Mouse (Mus musculus) ES-E14 (cell line): Measurements from ENCODE around the gene Ccp110. TPM values are rescaled to one million over a fixed set of nuclear protein-coding genes. Genes with fewer than 3 reads are reported as not detected.

Experiments
- DNase-seq: peaks from one replicate; pipeline ENCODE4 v3.0.0-alpha.2; 2013; ENCODE audit warnings: low read depth, low spot score
- H3K27ac ChIP-seq: 2 replicates; pipeline ENCODE4 v1.5.1; 2012; ENCODE audit warnings: low read depth, mild to moderate bottlenecking, low read length, moderate library complexity, mixed read lengths; ENCODE audit not compliant: poor library complexity, insufficient read depth, severe bottlenecking
- H3K36me3 ChIP-seq: 2 replicates; pipeline ENCODE4 v1.6.1; 2012; ENCODE audit warnings: mild to moderate bottlenecking, low read length, moderate library complexity, mixed read lengths; ENCODE audit not compliant: control insufficient read depth, poor library complexity, insufficient read depth, severe bottlenecking
- H3K4me1 ChIP-seq, 2 experiments: fragments of 150-350 bp in 1 of 2; sonication (generic) in 1 of 2; 2 replicates each; pipeline ENCODE4 v1.6.1; 2012; ENCODE audit warnings: low read length in 2 of 2, mild to moderate bottlenecking in 1 of 2, mixed read lengths in 1 of 2; ENCODE audit not compliant: control insufficient read depth in 2 of 2, insufficient read depth in 2 of 2, poor library complexity in 1 of 2
- H3K4me3 ChIP-seq, 2 experiments: fragments of 150-350 bp in 1 of 2; sonication (generic) in 1 of 2; 2 replicates each; pipeline ENCODE4 v1.5.1; 2012; ENCODE audit warnings: low read length in 2 of 2, low read depth in 1 of 2, mild to moderate bottlenecking in 1 of 2, mixed read lengths in 1 of 2; ENCODE audit not compliant: insufficient read depth in 1 of 2, poor library complexity in 1 of 2, severe bottlenecking in 1 of 2
- H3K9ac ChIP-seq: 2 replicates; pipeline ENCODE4 v1.6.1; 2012; ENCODE audit warnings: low read depth, mild to moderate bottlenecking, low read length, mixed read lengths; ENCODE audit not compliant: poor library complexity, insufficient read depth, severe bottlenecking
- H3K9me3 ChIP-seq: fragments of 150-350 bp; sonication (generic); 2 replicates; pipeline ENCODE4 v1.6.1; 2012; ENCODE audit warnings: low read depth, mild to moderate bottlenecking, low read length; ENCODE audit not compliant: control insufficient read depth, insufficient read depth
- CHD2 ChIP-seq: IDR thresholded peaks from 2 replicates; pipeline ENCODE4 v1.6.1; 2014; ENCODE audit warnings: mild to moderate bottlenecking, low read depth, low read length, inconsistent platforms
- HCFC1 ChIP-seq: IDR thresholded peaks from 2 replicates; pipeline ENCODE4 v1.6.1; 2012; ENCODE audit warnings: low read length, inconsistent platforms, borderline replicate concordance; ENCODE audit not compliant: insufficient read depth
- MAFK ChIP-seq: IDR thresholded peaks from 2 replicates; pipeline ENCODE4 v1.6.1; 2014; ENCODE audit warnings: mild to moderate bottlenecking, low read depth, low read length, inconsistent platforms; ENCODE audit not compliant: insufficient read depth
- ZC3H11A ChIP-seq: IDR thresholded peaks from 2 replicates; pipeline ENCODE4 v1.6.1; 2012; ENCODE audit warnings: low read depth, mild to moderate bottlenecking, inconsistent platforms, low read length, borderline replicate concordance
- ZNF384 ChIP-seq: IDR thresholded peaks from 2 replicates; pipeline ENCODE4 v1.6.1; 2012; ENCODE audit warnings: low read depth, low read length, inconsistent platforms
- in situ Hi-C, 2 experiments: fragments of 600-800 bp; cut with MboI; formaldehyde crosslinking; loops; one replicate each; pipeline ENCODE4 v1.15.1; 2025; ENCODE audit warnings: low sequenced_read_pairs in 2 of 2, inconsistent platforms in 1 of 2; ENCODE audit not compliant: unreplicated experiment in 2 of 2
- total RNA-seq: library from RNA; depleted of rRNA; stranded (reverse); fragments of 300-350 nt; gene quantifications from 2 replicates; pipeline ENCODE4 v1.2.3, GENCODE M21; 2012

Ccp110 gene
- total RNA-seq, 1 experiment: 25.8 TPM

- Histone ChIP-seq H3K9me3 (no peaks in the 10 kb centered on the region), H3K4me3 (no peak overlapping the region), H3K4me1 (no peaks in the 10 kb centered on the region), H3K36me3 (no peaks in the 10 kb centered on the region; the same call in 1 of the 2 replicates), H3K9ac (no peak overlapping the region), H3K27ac (no peak overlapping the region)
- TF ChIP-seq ZC3H11A: no peak
- no peak for TF ChIP-seq CHD2
- TF ChIP-seq HCFC1: no peak
- TF ChIP-seq ZNF384: no peak
- TF ChIP-seq MAFK: no peak
- in situ Hi-C loops: no loop called here
- no peak for DNase-seq
Observed at GRCm38 (mm10) chr7:118714873-118715272, 2.5 kb downstream of the Ccp110 start.

GRCm38 (mm10) chr7:118718066-118718465, 5.7 kb downstream of the Ccp110 start:
- H3K9me3 ChIP-seq: no peaks in the 10 kb centered on the region
- H3K9ac ChIP-seq: no peak overlapping the region
- TF ChIP-seq CHD2 (no peak), HCFC1 (no peak), MAFK (no peak), ZC3H11A (no peak), ZNF384 (no peak)
- H3K36me3 ChIP-seq: peaks cover 7% of the 10 kb centered on the region; the same call in 1 of the 2 replicates
- no peak for DNase-seq
- H3K27ac ChIP-seq: no peak overlapping the region
- in situ Hi-C loops: no loop called here
- no peaks in the 10 kb centered on the region for H3K4me1 ChIP-seq
- no peak overlapping the region for H3K4me3 ChIP-seq

GRCm38 (mm10) chr7:118723927-118724326, 11.6 kb downstream of the Ccp110 start:
- Histone ChIP-seq H3K27ac (no peak overlapping the region), H3K36me3 (peaks cover 13% of the 10 kb centered on the region; the same call in 1 of the 2 replicates), H3K4me1 (peaks cover 0 to 3% of the 10 kb centered on the region in 2 experiments; a peak in 1 of 4 replicates), H3K9me3 (no peaks in the 10 kb centered on the region), H3K4me3 (no peak overlapping the region), H3K9ac (no peak overlapping the region)
- TF ChIP-seq ZNF384 (no peak), ZC3H11A (no peak), HCFC1 (no peak), MAFK (no peak), CHD2 (no peak)
- in situ Hi-C loops: no loop called here
- DNase-seq: no peak

GRCm38 (mm10) chr7:118725459-118725858, 13.1 kb downstream of the Ccp110 start:
- peaks cover 0 to 3% of the 10 kb centered on the region in 2 experiments; a peak in 1 of 4 replicates for H3K4me1 ChIP-seq
- H3K9ac ChIP-seq: no peak overlapping the region
- no peak overlapping the region for H3K4me3 ChIP-seq
- DNase-seq: no peak
- H3K27ac ChIP-seq: no peak overlapping the region
- no peaks in the 10 kb centered on the region for H3K9me3 ChIP-seq
- in situ Hi-C loops: no loop called here
- no peak for TF ChIP-seq ZNF384
- no peak for TF ChIP-seq CHD2
- TF ChIP-seq HCFC1: no peak
- TF ChIP-seq ZC3H11A: no peak
- TF ChIP-seq MAFK: no peak
- H3K36me3 ChIP-seq: peaks cover 16% of the 10 kb centered on the region; the same call in 1 of the 2 replicates

GRCm38 (mm10) chr7:118728846-118729587, 16.7 kb downstream of the Ccp110 start:
- Histone ChIP-seq H3K4me1 (peaks cover 0 to 3% of the 10 kb centered on the region in 2 experiments; a peak in 1 of 4 replicates), H3K27ac (no peak overlapping the region), H3K9ac (no peak overlapping the region), H3K36me3 (peaks cover 13% of the 10 kb centered on the region), H3K9me3 (no peaks in the 10 kb centered on the region), H3K4me3 (no peak overlapping the region)
- in situ Hi-C loops: no loop called here
- no peak for DNase-seq
- TF ChIP-seq MAFK (no peak), HCFC1 (no peak), ZNF384 (no peak), CHD2 (no peak)
